Mouse (Mus musculus) hindbrain, embryonic 14.5 days (tissue): ENCODE measurements around the gene Etnk1. TPM values are rescaled to one million over a fixed set of nuclear protein-coding genes. Genes with fewer than 3 reads are reported as not detected.
"Not testable (repeated sequence)": the region's sequence is repeated elsewhere in the genome, so short reads cannot be mapped to it uniquely, and the experiment has no call there.

Experiments
- ATAC-seq: fragments of 200-750 bp; cut with Nextera tagmentation; 2 replicates; pipeline ENCODE4 v1.8.0; 2017; ENCODE audit warnings: moderate number of reproducible peaks, mild to moderate bottlenecking, moderate TSS enrichment, moderate library complexity; ENCODE audit not compliant: low FRiP score
- DNase-seq: peaks from one replicate; pipeline ENCODE4 v3.0.0-alpha.2; 2015; ENCODE audit warnings: low spot score
- H3K27ac ChIP-seq: fragments of 300-500 bp; sonication (generic); 2 replicates; pipeline ENCODE4 v1.5.1; 2014; ENCODE audit warnings: mild to moderate bottlenecking, moderate library complexity
- H3K27me3 ChIP-seq: fragments of 300-500 bp; sonication (generic); 2 replicates; pipeline ENCODE4 v1.6.1; 2014; ENCODE audit warnings: mild to moderate bottlenecking, low read length, mixed read lengths; ENCODE audit not compliant: control insufficient read depth, insufficient read depth
- H3K36me3 ChIP-seq: fragments of 300-500 bp; sonication (generic); replicated peaks from 2 replicates; pipeline ENCODE4 v1.6.1; 2014; ENCODE audit not compliant: control insufficient read depth, insufficient read depth
- H3K4me1 ChIP-seq: fragments of 300-500 bp; sonication (generic); replicated peaks from 2 replicates; pipeline ENCODE4 v1.6.1; 2014; ENCODE audit warnings: antibody characterized with exemption, low read length, mixed read lengths; ENCODE audit not compliant: control insufficient read depth, insufficient read depth
- H3K4me2 ChIP-seq: fragments of 300-500 bp; sonication (generic); replicated peaks from 2 replicates; pipeline ENCODE4 v1.6.1; 2014; ENCODE audit warnings: mild to moderate bottlenecking, moderate library complexity
- H3K4me3 ChIP-seq: fragments of 300-500 bp; sonication (generic); replicated peaks from 2 replicates; pipeline ENCODE4 v1.5.1; 2014; ENCODE audit warnings: mild to moderate bottlenecking, low read length
- H3K9ac ChIP-seq: fragments of 300-500 bp; sonication (generic); 2 replicates; pipeline ENCODE4 v1.6.1; 2014
- H3K9me3 ChIP-seq: fragments of 300-500 bp; sonication (generic); 2 replicates; pipeline ENCODE4 v1.6.1; 2016; ENCODE audit warnings: low read length; ENCODE audit not compliant: control insufficient read depth
- WGBS: fragments of 180-500 bp; shearing (Covaris S2); extraction: QIAGEN DNeasy Blood & Tissue Kit; methylation state at CpG from one replicate; pipeline ENCODE4 v1.1.7; 2014; 5-methylcytosine and 5-hydroxymethylcytosine counted together
- polyA plus RNA-seq: library from polyadenylated mRNA; unstranded; fragments of >200 nt; fragmentation: Nextera tagmentation; extraction: Ambion mirVana; gene quantifications from 2 replicates; pipeline ENCODE4 v1.2.1, GENCODE M21; 2014

Gene Etnk1
- polyA plus RNA-seq, 1 experiment from 2014 or later = 62.1 TPM

GRCm38 (mm10) chr6:143145051-143145450 lies 22.0 kb upstream of the Etnk1 start:
- no peak overlapping the region for H3K9ac ChIP-seq
- 52% methylated on average over 7 of the region's 7 CpGs for WGBS
- H3K4me2 ChIP-seq = no peak overlapping the region
- H3K4me3 ChIP-seq = no peak overlapping the region
- no peak overlapping the region for H3K27ac ChIP-seq
- H3K36me3 ChIP-seq = no peaks in the 10 kb centered on the region
- DNase-seq = no peak
- H3K9me3 ChIP-seq = no peaks in the 10 kb centered on the region
- ATAC-seq = no peak
- no peaks in the 10 kb centered on the region for H3K27me3 ChIP-seq
- no peaks in the 10 kb centered on the region for H3K4me1 ChIP-seq

DNA sequence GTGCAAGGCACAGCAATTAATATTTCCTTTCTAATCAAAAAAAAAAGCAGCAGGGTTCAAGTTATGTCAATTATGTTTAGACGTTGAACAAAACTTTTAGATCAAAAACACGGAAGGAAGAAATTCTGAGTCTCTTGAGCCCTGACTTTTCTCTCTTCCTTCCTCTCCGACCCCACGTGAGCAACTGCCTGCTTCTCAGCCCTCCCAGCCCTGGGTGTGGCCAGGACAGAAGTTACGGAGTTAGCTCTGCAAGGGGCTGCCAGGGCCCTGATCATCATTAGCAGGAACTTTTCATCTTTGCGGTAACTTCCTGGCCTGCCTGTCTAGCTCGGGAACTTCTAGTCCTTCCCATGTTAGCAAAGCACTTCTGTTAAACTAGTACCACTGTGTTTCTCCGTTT lies 20.3 kb upstream of the Etnk1 start:
- Histone ChIP-seq H3K4me3 (no peak overlapping the region), H3K9ac (no peak overlapping the region), H3K9me3 (no peaks in the 10 kb centered on the region), H3K4me1 (no peaks in the 10 kb centered on the region), H3K4me2 (no peak overlapping the region), H3K27me3 (no peaks in the 10 kb centered on the region), H3K27ac (no peak overlapping the region), H3K36me3 (no peaks in the 10 kb centered on the region)
- DNase-seq (no peak), ATAC-seq (no peak)
- 58% methylated on average over 8 of the region's 8 CpGs for WGBS

DNA sequence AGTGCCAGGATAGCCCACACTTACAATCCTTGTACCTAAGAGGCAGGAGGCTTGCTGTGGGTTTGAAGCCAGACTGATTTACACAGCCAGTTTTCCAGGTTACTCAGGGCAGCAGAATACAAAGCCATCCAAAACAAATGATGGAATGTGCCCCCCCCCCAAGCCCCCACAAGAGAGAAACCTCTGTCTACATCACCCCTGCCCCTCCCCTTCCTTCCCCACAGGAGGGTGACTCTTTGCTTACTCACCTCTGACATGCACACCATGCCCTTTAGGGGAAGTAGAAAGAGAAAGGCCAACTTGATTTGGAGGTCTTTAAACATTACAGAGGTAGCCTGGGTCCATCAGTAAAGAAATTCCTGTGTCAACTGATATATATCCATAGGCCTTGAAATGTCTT lies 18.2 kb upstream of the Etnk1 start:
- Histone ChIP-seq H3K4me3 (no peak overlapping the region), H3K27me3 (no peaks in the 10 kb centered on the region), H3K9me3 (no peaks in the 10 kb centered on the region), H3K4me1 (no peaks in the 10 kb centered on the region), H3K36me3 (no peaks in the 10 kb centered on the region), H3K9ac (no peak overlapping the region), H3K4me2 (no peak overlapping the region), H3K27ac (no peak overlapping the region)
- ATAC-seq (no peak), DNase-seq (no peak)

GRCm38 (mm10) chr6:143149766-143150291 lies 17.2 kb upstream of the Etnk1 start:
- Histone ChIP-seq H3K4me1 (no peaks in the 10 kb centered on the region), H3K9ac (no peak overlapping the region), H3K36me3 (no peaks in the 10 kb centered on the region), H3K27ac (no peak overlapping the region), H3K27me3 (no peaks in the 10 kb centered on the region), H3K4me2 (no peak overlapping the region), H3K9me3 (no peaks in the 10 kb centered on the region), H3K4me3 (no peak overlapping the region)
- WGBS = 60% methylated on average over 5 of the region's 5 CpGs
- ATAC-seq (no peak), DNase-seq (no peak)

GRCm38 (mm10) chr6:143151081-143151995 lies 15.7 kb upstream of the Etnk1 start:
- not testable (repeated sequence) for H3K36me3 ChIP-seq, H3K27me3 ChIP-seq, H3K4me2 ChIP-seq, DNase-seq, H3K9ac ChIP-seq, H3K9me3 ChIP-seq, H3K27ac ChIP-seq, H3K4me1 ChIP-seq, ATAC-seq, H3K4me3 ChIP-seq
- WGBS = 74% methylated on average over 10 of the region's 10 CpGs

GRCm38 (mm10) chr6:143152321-143152827 lies 14.6 kb upstream of the Etnk1 start:
- Histone ChIP-seq H3K36me3 (no peaks in the 10 kb centered on the region), H3K9ac (no peak overlapping the region), H3K4me1 (no peaks in the 10 kb centered on the region), H3K27ac (no peak overlapping the region), H3K4me3 (no peak overlapping the region), H3K27me3 (no peaks in the 10 kb centered on the region), H3K9me3 (no peaks in the 10 kb centered on the region), H3K4me2 (no peak overlapping the region)
- ATAC-seq (no peak), DNase-seq (no peak)
- WGBS = 18% methylated on average over 9 of the region's 9 CpGs

GRCm38 (mm10) chr6:143153160-143153559 lies 13.9 kb upstream of the Etnk1 start:
- Histone ChIP-seq H3K9me3 (no peaks in the 10 kb centered on the region), H3K4me3 (no peak overlapping the region), H3K9ac (no peak overlapping the region), H3K4me2 (no peak overlapping the region), H3K4me1 (no peaks in the 10 kb centered on the region), H3K36me3 (no peaks in the 10 kb centered on the region), H3K27me3 (no peaks in the 10 kb centered on the region), H3K27ac (no peak overlapping the region)
- ATAC-seq = no peak
- 27% methylated on average over 2 of the region's 2 CpGs for WGBS
- DNase-seq = no peak

GRCm38 (mm10) chr6:143153751-143154494 lies 13.1 kb upstream of the Etnk1 start:
- WGBS = 71% methylated on average over 10 of the region's 10 CpGs
- no peak for ATAC-seq
- H3K4me1 ChIP-seq = no peaks in the 10 kb centered on the region
- no peaks in the 10 kb centered on the region for H3K9me3 ChIP-seq
- no peak overlapping the region for H3K4me3 ChIP-seq
- H3K27me3 ChIP-seq = no peaks in the 10 kb centered on the region
- DNase-seq = no peak
- H3K4me2 ChIP-seq = no peak overlapping the region
- H3K36me3 ChIP-seq = no peaks in the 10 kb centered on the region
- H3K27ac ChIP-seq = no peak overlapping the region
- no peak overlapping the region for H3K9ac ChIP-seq

DNA sequence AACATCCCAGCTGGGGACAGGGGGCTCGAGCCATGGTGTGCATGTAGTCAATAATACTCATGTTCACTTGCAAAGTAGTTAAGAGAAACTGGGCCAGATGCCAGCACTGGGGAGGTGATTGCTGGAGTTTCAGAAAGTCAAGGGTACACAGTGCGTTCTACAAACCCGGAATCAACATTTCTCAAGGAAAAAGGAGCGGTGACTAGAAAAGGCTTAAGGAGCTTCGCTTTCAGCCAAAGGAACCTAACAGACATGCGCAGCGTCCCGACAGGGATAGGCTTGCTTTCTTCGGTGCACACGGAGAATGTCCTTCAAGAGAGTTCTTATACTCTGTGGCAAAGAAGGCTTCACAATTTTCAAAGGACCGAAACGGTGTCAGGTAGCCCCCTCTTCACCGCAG lies 12.1 kb upstream of the Etnk1 start:
- Histone ChIP-seq H3K27ac (no peak overlapping the region), H3K27me3 (no peaks in the 10 kb centered on the region), H3K4me1 (no peaks in the 10 kb centered on the region), H3K9ac (no peak overlapping the region), H3K36me3 (no peaks in the 10 kb centered on the region), H3K9me3 (no peaks in the 10 kb centered on the region), H3K4me3 (no peak overlapping the region), H3K4me2 (no peak overlapping the region)
- no peak for DNase-seq
- ATAC-seq = no peak
- 84% methylated on average over 13 of the region's 13 CpGs for WGBS
